Mouse (Mus musculus) CH12F3 (cell line): Measurements from ENCODE around the gene Trim34b.
"Not testable (repeated sequence)": the region's sequence is repeated elsewhere in the genome, so short reads cannot be mapped to it uniquely, and the experiment has no call there.

Source experiments
- in situ Hi-C: fragments of 300-500 bp; cut with MboI; formaldehyde crosslinking; loops from 2 replicates; pipeline ENCODE4 v1.14.3; 2020; ENCODE audit warnings: low sequenced_read_pairs

The Trim34b gene

GRCm38 (mm10) chr7:104329171-104329570 lies at the start of gene Trim34b:
TSS of gene Trim34b (plus strand) at chr7:104329471.
- in situ Hi-C loops, result not testable (repeated sequence)

- in situ Hi-C loops, result not testable (repeated sequence)
Measured at GRCm38 (mm10) chr7:104287576-104288443, 41.5 kb upstream of the Trim34b start, which contains the start of gene Trim5. TSS of gene Trim5 (minus strand) at chr7:104288094.

GRCm38 (mm10) chr7:104290641-104291040 lies 38.6 kb upstream of the Trim34b start:
- in situ Hi-C loops, result no loop called here

- in situ Hi-C loops, result no loop called here
Measured at GRCm38 (mm10) chr7:104291638-104292400, 37.5 kb upstream of the Trim34b start.

GRCm38 (mm10) chr7:104314796-104315353 lies 14.4 kb upstream of the Trim34b start:
- in situ Hi-C loops, result no loop called here

- in situ Hi-C loops, result not testable (repeated sequence)
Measured at GRCm38 (mm10) chr7:104315369-104316080, 13.7 kb upstream of the Trim34b start, which contains the start of gene Trim12a. TSS of gene Trim12a (minus strand) at chr7:104315466.

GRCm38 (mm10) chr7:104322028-104322427 lies 7.2 kb upstream of the Trim34b start:
- in situ Hi-C loops, result no loop called here

- in situ Hi-C loops, result not testable (repeated sequence)
Measured at GRCm38 (mm10) chr7:104335547-104335946, 6.3 kb downstream of the Trim34b start.

GRCm38 (mm10) chr7:104340744-104341143 lies 11.5 kb downstream of the Trim34b start:
- in situ Hi-C loops, result not testable (repeated sequence)

- in situ Hi-C loops, result not testable (repeated sequence)
Measured at GRCm38 (mm10) chr7:104348043-104348442, 18.8 kb downstream of the Trim34b start.

- in situ Hi-C loops, result no loop called here
Measured at GRCm38 (mm10) chr7:104352717-104353599, 23.7 kb downstream of the Trim34b start, which contains the start of gene Trim12c. TSS of gene Trim12c (minus strand) at chr7:104353362.

GRCm38 (mm10) chr7:104353600-104353967 lies 24.3 kb downstream of the Trim34b start:
- in situ Hi-C loops, result no loop called here

GRCm38 (mm10) chr7:104366339-104366738 lies 37.1 kb downstream of the Trim34b start:
- in situ Hi-C loops, result no loop called here

GRCm38 (mm10) chr7:104369736-104370414 lies 40.6 kb downstream of the Trim34b start, which contains the start of gene Trim30b:
TSS of gene Trim30b (minus strand) at chr7:104369884.
- in situ Hi-C loops, result no loop called here
